In genomic region chr14:20392326-20392725, GRCm38 (mm10) we compare ENCODE assay signal across 9 mouse cellular contexts. TPM values are rescaled to one million over a fixed set of nuclear protein-coding genes. Genes with fewer than 3 reads are reported as not detected.
DNase-seq lines count a peak whose midpoint lies in the region; ATAC-seq and TF ChIP-seq lines count a peak whose summit lies in the region.
"Had no signal": no experiment of that assay in that cellular context is flagged by ENCODE, and none has a peak within 500 bp of the region (broad histone marks: within the 10 kb centered on the region; RNA-seq: fewer than 3 reads in every experiment).

No protein-coding gene starts in this region.

- WGBS in cerebellum, adult 2 months = 70% methylated on average over 4 of the region's 4 CpGs
- 86% methylated on average over 4 of the region's 4 CpGs for whole genome bisulfite sequencing in kidney, embryonic 15.5 days
- WGBS in limb, embryonic 15.5 days = 69% methylated on average over 4 of the region's 4 CpGs

- no peaks in the 10 kb centered on the region for H3K27me3 ChIP-seq in cerebellum, adult 2 months (ENCODE audit: control insufficient read depth, insufficient read depth, low read length)
- H3K27me3 ChIP-seq in kidney, embryonic 15.5 days = no peaks in the 10 kb centered on the region
- no peaks in the 10 kb centered on the region for H3K27me3 ChIP-seq in limb, embryonic 15.5 days

- H3K4me2 ChIP-seq in kidney, embryonic 15.5 days = peak overlapping the region; percentile 67
- H3K4me2 ChIP-seq in limb, embryonic 15.5 days = peak overlapping the region; percentile 52; the same call in 1 of the 2 replicates

- TF ChIP-seq CTCF in cerebellum, adult 2 months (IDR thresholded peaks at IDR 0.05; ENCODE audit: borderline replicate concordance, insufficient read depth, low read depth, low read length) = no peak

- peaks cover 2% of the 10 kb centered on the region for H3K4me1 ChIP-seq in cerebellum, adult 2 months (ENCODE audit: control insufficient read depth, insufficient read depth, low read length)
- peaks cover 25% of the 10 kb centered on the region for H3K4me1 ChIP-seq in kidney, embryonic 15.5 days
- H3K4me1 ChIP-seq in limb, embryonic 15.5 days = peaks cover 10% of the 10 kb centered on the region

- no peak for TF ChIP-seq POLR2A in cerebellum, adult 2 months (IDR thresholded peaks at IDR 0.05; ENCODE audit: borderline replicate concordance, insufficient read depth, low read length)

- no peak overlapping the region for H3K4me3 ChIP-seq in cerebellum, adult 2 months (replicated peaks; ENCODE audit: insufficient read depth, low read depth, low read length)
- peak overlapping the region; percentile 72 for H3K4me3 ChIP-seq in kidney, embryonic 15.5 days (replicated peaks)
- H3K4me3 ChIP-seq in limb, embryonic 15.5 days = no peak overlapping the region

- peak; percentile 26 for DNase-seq in cerebellum, adult 2 months
- DNase-seq in cerebellum, adult 8-10 months = no peak
- no peak for DNase-seq in kidney, adult 11 months
- peak; percentile 33 for DNase-seq in NIH3T3 (ENCODE audit: low read depth)
- no peak for DNase-seq in ovary, postnatal 14 days (ENCODE audit: low spot score)
- no peak for DNase-seq in frontal cortex, postnatal 10 days (ENCODE audit: low spot score in 2 of 2)
- DNase-seq: lung, adult 18-20 months had no signal

- H3K9me3 ChIP-seq in kidney, embryonic 15.5 days (replicated peaks) = no peaks in the 10 kb centered on the region
- H3K9me3 ChIP-seq in limb, embryonic 15.5 days = no peaks in the 10 kb centered on the region

- no peak overlapping the region for H3K9ac ChIP-seq in kidney, embryonic 15.5 days
- H3K9ac ChIP-seq in limb, embryonic 15.5 days = no peak overlapping the region

- H3K27ac ChIP-seq in cerebellum, adult 2 months (ENCODE audit: insufficient read depth, low read length) = no peak overlapping the region
- H3K27ac ChIP-seq in kidney, embryonic 15.5 days = no peak overlapping the region
- no peak overlapping the region for H3K27ac ChIP-seq in limb, embryonic 15.5 days

- H3K36me3 ChIP-seq in kidney, embryonic 15.5 days = peaks cover 26% of the 10 kb centered on the region
- H3K36me3 ChIP-seq in limb, embryonic 15.5 days = peaks cover 22% of the 10 kb centered on the region

- no peak for ATAC-seq in kidney, embryonic 15.5 days (replicated peaks; ENCODE audit: low FRiP score)
- ATAC-seq in limb, embryonic 15.5 days (ENCODE audit: insufficient number of reproducible peaks, low FRiP score, low TSS enrichment, low read depth) = no peak

RNA-seq across cellular contexts. Expression of gene Mrps16, which starts 1.1 kb away (rescaled TPM):
- 52.8 and 53.5 TPM in 2 replicates for polyA plus RNA-seq in cerebellum, adult 2 months (2012; rRNA removed)
- polyA plus RNA-seq in kidney, embryonic 15.5 days (2015; fragmentation: Nextera tagmentation; extraction: Ambion mirVana) = 96.5 and 97.3 TPM in 2 replicates
- 87.8 and 91.2 TPM in 2 replicates for polyA plus RNA-seq in limb, embryonic 15.5 days (2015; fragmentation: Nextera tagmentation; extraction: Ambion mirVana)

RNA-seq across cellular contexts. Expression of gene Dnajc9, which starts 3.6 kb away (rescaled TPM):
- polyA plus RNA-seq in cerebellum, adult 2 months (2012; rRNA removed) = 55.9 and 57.7 TPM in 2 replicates
- polyA plus RNA-seq in kidney, embryonic 15.5 days (2015; fragmentation: Nextera tagmentation; extraction: Ambion mirVana) = 180 and 183 TPM in 2 replicates
- 164 and 168 TPM in 2 replicates for polyA plus RNA-seq in limb, embryonic 15.5 days (2015; fragmentation: Nextera tagmentation; extraction: Ambion mirVana)

RNA-seq across cellular contexts. Expression of gene Fam149b, which starts 44.4 kb away (rescaled TPM):
- polyA plus RNA-seq in cerebellum, adult 2 months (2012; rRNA removed) = 53.0 and 59.0 TPM in 2 replicates
- polyA plus RNA-seq in kidney, embryonic 15.5 days (2015; fragmentation: Nextera tagmentation; extraction: Ambion mirVana) = 34.5 and 40.0 TPM in 2 replicates
- polyA plus RNA-seq in limb, embryonic 15.5 days (2015; fragmentation: Nextera tagmentation; extraction: Ambion mirVana) = 31.1 and 34.8 TPM in 2 replicates

RNA-seq across cellular contexts. Expression of gene Ecd, which starts 44.4 kb away (rescaled TPM):
- 32.1 and 33.9 TPM in 2 replicates for polyA plus RNA-seq in cerebellum, adult 2 months (2012; rRNA removed)
- 54.4 and 61.5 TPM in 2 replicates for polyA plus RNA-seq in kidney, embryonic 15.5 days (2015; fragmentation: Nextera tagmentation; extraction: Ambion mirVana)
- 47.5 and 48.2 TPM in 2 replicates for polyA plus RNA-seq in limb, embryonic 15.5 days (2015; fragmentation: Nextera tagmentation; extraction: Ambion mirVana)

RNA-seq across cellular contexts. Expression of gene Cfap70, which starts 59.7 kb away (rescaled TPM):
- 0.38 and 0.76 TPM in 2 replicates for polyA plus RNA-seq in cerebellum, adult 2 months (2012; rRNA removed)
- 0.50 and 0.82 TPM in 2 replicates for polyA plus RNA-seq in kidney, embryonic 15.5 days (2015; fragmentation: Nextera tagmentation; extraction: Ambion mirVana)
- polyA plus RNA-seq in limb, embryonic 15.5 days (2015; fragmentation: Nextera tagmentation; extraction: Ambion mirVana) = 0.35 and 0.51 TPM in 2 replicates

Comparison
In these comparisons a context has a peak if more than half of its experiments do, and no peak if none do; other contexts are left out.
1. DNase-seq: peak in cerebellum, adult 2 months (2 of 2) and NIH3T3 (single experiment); none in cerebellum, adult 8-10 months (single experiment), kidney, adult 11 months (single experiment), ovary, postnatal 14 days (single experiment) and frontal cortex, postnatal 10 days (0 of 2).